Mouse (Mus musculus) cerebellum, postnatal 10 days (tissue): ENCODE data around the gene 1700025B11Rik.
"Not testable (repeated sequence)": the region's sequence is repeated elsewhere in the genome, so short reads cannot be mapped to it uniquely, and the experiment has no call there.

Experiments
- DNase-seq, 2 experiments: peaks; one replicate each; pipeline ENCODE4 v3.0.0; 2021; ENCODE audit warnings: mixed read lengths in 2 of 2

The 1700025B11Rik gene

GRCm38 (mm10) chr15:77561792-77562191, at the start of gene 1700025B11Rik:
Gene 1700025B11Rik, minus strand, starts transcription at chr15:77561892.
- no peak for DNase-seq

- no peak for DNase-seq
These were observed 44.4 kb upstream of the 1700025B11Rik start for GRCm38 (mm10) chr15:77606069-77606468.

- DNase-seq: no peak
These were observed 37.3 kb upstream of the 1700025B11Rik start, which contains the start of gene Gm36245 for GRCm38 (mm10) chr15:77598958-77599357. Gene Gm36245, plus strand, starts transcription at chr15:77599258.

- no peak for DNase-seq
These were observed 36.7 kb upstream of the 1700025B11Rik start for GRCm38 (mm10) chr15:77598429-77598828.

- DNase-seq: no peak
These were observed 34.3 kb upstream of the 1700025B11Rik start, which contains the start of gene Apol10b for GRCm38 (mm10) chr15:77595961-77596360. Gene Apol10b, minus strand, starts transcription at chr15:77596125.

GRCm38 (mm10) chr15:77593557-77593956, 31.9 kb upstream of the 1700025B11Rik start:
- DNase-seq: no peak

- DNase-seq: no peak
These were observed 29.2 kb upstream of the 1700025B11Rik start for GRCm38 (mm10) chr15:77590881-77591280.

- DNase-seq: no peak
These were observed 27.3 kb upstream of the 1700025B11Rik start for GRCm38 (mm10) chr15:77588981-77589380.

GRCm38 (mm10) chr15:77587026-77587425, 25.3 kb upstream of the 1700025B11Rik start:
- DNase-seq: peak; percentile 23 to 25

- no peak for DNase-seq
These were observed 20.0 kb upstream of the 1700025B11Rik start for GRCm38 (mm10) chr15:77581681-77582080.

GRCm38 (mm10) chr15:77579311-77579710, 17.6 kb upstream of the 1700025B11Rik start:
- DNase-seq: no peak

GRCm38 (mm10) chr15:77578801-77579200, 17.1 kb upstream of the 1700025B11Rik start:
- DNase-seq: no peak

GRCm38 (mm10) chr15:77563219-77563618, 1.5 kb upstream of the 1700025B11Rik start:
- DNase-seq: no peak

GRCm38 (mm10) chr15:77539221-77539620, 22.5 kb downstream of the 1700025B11Rik start:
- not testable (repeated sequence) for DNase-seq

- DNase-seq: no peak
These were observed 28.5 kb downstream of the 1700025B11Rik start, which contains the start of gene Apol7c for GRCm38 (mm10) chr15:77533216-77533615. Gene Apol7c, minus strand, starts transcription at chr15:77533316.

GRCm38 (mm10) chr15:77523186-77523843, 38.4 kb downstream of the 1700025B11Rik start:
- DNase-seq: peak; percentile 73 to 76

GRCm38 (mm10) chr15:77520596-77520995, 41.1 kb downstream of the 1700025B11Rik start:
- DNase-seq: not testable (repeated sequence)
